Mouse (Mus musculus) forebrain, postnatal 0 days (tissue): ENCODE data around the gene Rbfox3. TPM values are rescaled to one million over a fixed set of nuclear protein-coding genes. Genes with fewer than 3 reads are reported as not detected.
A peak's percentile ranks its signal among the peaks of the same experiment; 100 is the strongest.

Experiments
- ATAC-seq: fragments of 200-750 bp; cut with Nextera tagmentation; 2 replicates; pipeline ENCODE4 v1.8.0; 2017; ENCODE audit warnings: mild to moderate bottlenecking, moderate library complexity
- DNase-seq: peaks from one replicate; pipeline ENCODE4 v3.0.0-alpha.2; 2015
- H3K27ac ChIP-seq: fragments of 300-500 bp; sonication (generic); 2 replicates; pipeline ENCODE4 v1.5.1; 2014; ENCODE audit warnings: low read depth, mild to moderate bottlenecking, antibody characterized with exemption, low read length, moderate library complexity, mixed read lengths
- H3K27me3 ChIP-seq: fragments of 300-500 bp; sonication (generic); 2 replicates; pipeline ENCODE4 v1.6.1; 2014; ENCODE audit warnings: mild to moderate bottlenecking, low read length, mixed read lengths; ENCODE audit not compliant: insufficient read depth
- H3K36me3 ChIP-seq: fragments of 300-500 bp; sonication (generic); 2 replicates; pipeline ENCODE4 v1.6.1; 2014; ENCODE audit warnings: mild to moderate bottlenecking, moderate library complexity; ENCODE audit not compliant: insufficient read depth
- H3K4me1 ChIP-seq: fragments of 300-500 bp; sonication (generic); 2 replicates; pipeline ENCODE4 v1.6.1; 2014; ENCODE audit warnings: antibody characterized with exemption; ENCODE audit not compliant: insufficient read depth
- H3K4me2 ChIP-seq: fragments of 300-500 bp; sonication (generic); 2 replicates; pipeline ENCODE4 v1.6.1; 2014; ENCODE audit warnings: low read depth, mild to moderate bottlenecking, moderate library complexity
- H3K4me3 ChIP-seq: fragments of 300-500 bp; sonication (generic); 2 replicates; pipeline ENCODE4 v1.5.1; 2014; ENCODE audit warnings: low read depth, low read length, mixed read lengths
- H3K9ac ChIP-seq: fragments of 300-500 bp; sonication (generic); 2 replicates; pipeline ENCODE4 v1.6.1; 2014; ENCODE audit warnings: mild to moderate bottlenecking
- H3K9me3 ChIP-seq: fragments of 300-500 bp; sonication (generic); 2 replicates; pipeline ENCODE4 v1.6.1; 2016; ENCODE audit warnings: low read length
- CTCF ChIP-seq: sonication (generic); IDR thresholded peaks from 2 replicates; pipeline ENCODE4 v1.5.1; 2016; ENCODE audit warnings: antibody characterized with exemption, control low read depth, low read depth
- WGBS: fragments of 180-500 bp; shearing (Covaris S2); extraction: QIAGEN DNeasy Blood & Tissue Kit; methylation state at CpG from one replicate; pipeline ENCODE4 v1.1.7; 2014; 5-methylcytosine and 5-hydroxymethylcytosine counted together
- polyA plus RNA-seq: library from polyadenylated mRNA; unstranded; fragments of >200 nt; fragmentation: Nextera tagmentation; extraction: Ambion mirVana; gene quantifications from 2 replicates; pipeline ENCODE4 v1.2.1, GENCODE M21; 2015
- total RNA-seq: library from RNA; depleted of rRNA; stranded (reverse); fragments of >200 nt; gene quantifications from 2 replicates; pipeline ENCODE4 v1.2.3, GENCODE M21; 2014

The Rbfox3 gene
- total and polyA plus RNA-seq, 2 experiments from 2014 or later: 37.3 to 82.3 TPM

DNA sequence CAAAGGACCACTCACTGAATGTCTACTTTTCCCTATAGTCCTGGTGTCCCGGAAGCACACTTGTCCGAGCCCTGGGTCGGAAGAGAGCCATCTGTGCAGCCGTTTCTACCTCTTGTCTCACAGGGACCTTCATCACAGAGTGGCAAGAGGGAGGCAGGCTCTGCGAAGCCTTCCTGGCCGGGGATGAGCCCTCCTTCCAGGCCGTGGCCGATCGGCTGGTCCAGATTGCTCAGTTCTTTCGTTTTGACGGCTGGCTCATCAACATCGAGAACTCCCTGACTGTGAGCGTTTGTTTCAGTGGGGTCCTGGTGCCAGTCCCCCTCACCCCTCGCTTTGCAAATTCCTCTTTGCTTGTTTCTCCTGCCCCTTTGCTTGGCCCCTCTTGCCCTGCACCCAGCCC lies 429.6 kb downstream of the Rbfox3 start:
- Histone ChIP-seq H3K27me3 (no peaks in the 10 kb centered on the region), H3K4me2 (no peak overlapping the region), H3K4me3 (no peak overlapping the region), H3K36me3 (0 out of 2 replicates have a peak, but pooled peaks cover 3% of the 10 kb centered on the region), H3K4me1 (peaks cover 5% of the 10 kb centered on the region; the same call in 1 of the 2 replicates), H3K27ac (no peak overlapping the region), H3K9me3 (no peaks in the 10 kb centered on the region), H3K9ac (no peak overlapping the region)
- ATAC-seq: no peak
- TF ChIP-seq CTCF: no peak
- DNase-seq: no peak
- WGBS: 90% methylated on average over 14 of the region's 14 CpGs

DNA sequence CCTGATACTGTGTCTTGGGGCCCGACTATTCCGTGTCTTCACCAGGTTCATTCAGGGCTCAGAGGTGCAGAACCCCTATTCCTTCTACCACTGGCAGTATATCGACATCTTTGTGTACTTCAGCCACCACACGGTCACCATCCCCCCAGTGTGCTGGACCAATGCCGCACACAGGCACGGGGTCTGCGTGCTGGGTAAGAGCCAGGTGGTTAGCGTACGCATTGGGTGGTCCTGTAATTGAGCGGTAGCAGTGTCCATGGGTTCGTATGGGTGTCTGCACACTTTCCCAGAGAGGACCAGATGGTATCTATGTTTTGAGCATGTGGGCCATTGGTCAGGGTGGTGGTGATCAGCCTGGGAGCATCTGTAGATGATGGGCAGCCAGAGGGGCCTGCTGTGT lies 430.2 kb downstream of the Rbfox3 start:
- no peak for TF ChIP-seq CTCF
- no peak overlapping the region for H3K27ac ChIP-seq
- WGBS: 93% methylated on average over 11 of the region's 11 CpGs
- no peaks in the 10 kb centered on the region for H3K9me3 ChIP-seq
- H3K4me3 ChIP-seq: no peak overlapping the region
- DNase-seq: no peak
- no peak overlapping the region for H3K4me2 ChIP-seq
- no peaks in the 10 kb centered on the region for H3K36me3 ChIP-seq
- peaks cover 5% of the 10 kb centered on the region; the same call in 1 of the 2 replicates for H3K4me1 ChIP-seq
- ATAC-seq: no peak
- H3K9ac ChIP-seq: no peak overlapping the region
- no peaks in the 10 kb centered on the region for H3K27me3 ChIP-seq

DNA sequence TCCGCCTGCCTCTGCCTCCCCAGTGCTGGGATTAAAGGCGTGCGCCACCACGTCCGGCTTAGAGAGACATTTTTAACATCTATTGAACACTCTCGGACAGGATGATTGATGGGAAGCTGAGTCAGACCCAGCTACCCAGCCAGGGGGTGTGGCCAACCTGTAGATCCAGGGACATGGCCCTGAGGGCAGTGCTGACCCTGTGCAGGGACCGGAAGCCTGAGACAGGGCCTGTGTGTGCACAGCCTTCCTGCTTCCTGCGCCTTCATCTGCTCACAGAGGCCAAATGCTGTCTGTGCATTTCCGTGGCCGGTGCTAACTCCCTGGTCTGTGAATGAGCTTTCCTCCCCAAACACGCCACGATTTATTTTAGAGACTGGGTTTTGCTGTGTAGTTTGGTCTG lies 431.6 kb downstream of the Rbfox3 start:
- Histone ChIP-seq H3K27ac (no peak overlapping the region), H3K9ac (no peak overlapping the region), H3K4me3 (no peak overlapping the region), H3K36me3 (no peaks in the 10 kb centered on the region), H3K4me2 (no peak overlapping the region), H3K27me3 (no peaks in the 10 kb centered on the region), H3K4me1 (peaks cover 5% of the 10 kb centered on the region; the same call in 1 of the 2 replicates), H3K9me3 (no peaks in the 10 kb centered on the region)
- WGBS: 86% methylated on average over 12 of the region's 12 CpGs
- no peak for DNase-seq
- no peak for ATAC-seq
- TF ChIP-seq CTCF: no peak

DNA sequence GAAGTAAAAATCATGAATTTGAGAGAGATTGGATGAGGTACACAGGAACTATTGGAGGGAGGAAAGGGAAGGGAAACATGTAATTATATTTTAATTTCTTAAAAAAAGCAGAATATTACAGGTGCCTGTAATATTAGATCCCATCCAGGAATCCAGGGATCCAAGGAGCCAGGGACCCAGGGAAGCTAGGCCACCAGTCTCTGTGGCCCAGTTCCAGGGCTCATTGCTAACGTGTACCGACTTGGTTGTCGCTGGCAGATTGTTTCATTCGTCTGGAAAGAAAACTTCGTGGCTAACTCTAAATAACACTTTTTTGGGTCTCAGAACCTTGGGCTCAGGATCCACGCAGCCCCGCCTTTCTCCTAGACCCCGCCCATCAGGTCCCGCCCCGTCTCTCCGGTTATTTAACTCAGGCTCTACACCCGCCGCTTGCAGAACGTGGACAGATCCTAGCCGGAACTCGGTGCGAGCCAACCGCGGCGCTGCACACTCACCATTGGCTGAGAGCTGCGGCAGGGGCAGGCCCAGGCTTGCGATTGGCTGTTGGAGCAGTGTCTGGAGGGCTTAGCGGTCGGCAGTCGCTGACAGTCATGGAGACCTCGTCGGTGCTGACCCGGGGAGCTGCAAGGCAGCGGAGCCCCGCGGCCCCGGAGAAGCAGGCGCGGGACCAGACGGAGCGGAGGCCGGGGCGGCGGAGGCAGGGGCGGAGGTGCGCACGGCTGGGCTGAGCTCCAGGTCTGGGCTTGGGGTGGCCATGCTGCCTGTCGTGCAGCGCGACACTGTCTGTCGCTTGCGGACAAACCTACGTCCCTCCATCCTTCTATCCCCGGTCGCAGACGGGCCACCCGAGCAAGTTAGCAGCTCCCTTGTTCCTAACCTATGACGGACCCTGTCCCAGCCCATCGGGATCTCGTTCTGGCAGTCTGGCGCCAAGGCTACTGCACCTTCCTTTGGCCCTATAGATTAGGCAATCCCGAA lies 434.7 kb downstream of the Rbfox3 start, which contains the start of gene Engase:
Gene Engase (plus strand): TSS at position 434 of the 978 bp plus-strand sequence.
- no peaks in the 10 kb centered on the region for H3K36me3 ChIP-seq
- H3K9ac ChIP-seq: peak within 1 kb of the TSS; percentile 75
- peak within 1 kb of the TSS; percentile 70 for H3K4me3 ChIP-seq
- H3K4me2 ChIP-seq: peak within 1 kb of the TSS; percentile 69
- H3K27me3 ChIP-seq: no peaks in the 10 kb centered on the region
- peak within 1 kb of the TSS; percentile 2; the same call in 1 of the 2 replicates for H3K27ac ChIP-seq
- TF ChIP-seq CTCF: no peak
- DNase-seq (peak; percentile 95), ATAC-seq (peak; percentile 100)
- no peaks in the 10 kb centered on the region for H3K9me3 ChIP-seq
- WGBS: under 1% methylated on average over 57 of the region's 57 CpGs
- peaks cover 5% of the 10 kb centered on the region; the same call in 1 of the 2 replicates for H3K4me1 ChIP-seq

DNA sequence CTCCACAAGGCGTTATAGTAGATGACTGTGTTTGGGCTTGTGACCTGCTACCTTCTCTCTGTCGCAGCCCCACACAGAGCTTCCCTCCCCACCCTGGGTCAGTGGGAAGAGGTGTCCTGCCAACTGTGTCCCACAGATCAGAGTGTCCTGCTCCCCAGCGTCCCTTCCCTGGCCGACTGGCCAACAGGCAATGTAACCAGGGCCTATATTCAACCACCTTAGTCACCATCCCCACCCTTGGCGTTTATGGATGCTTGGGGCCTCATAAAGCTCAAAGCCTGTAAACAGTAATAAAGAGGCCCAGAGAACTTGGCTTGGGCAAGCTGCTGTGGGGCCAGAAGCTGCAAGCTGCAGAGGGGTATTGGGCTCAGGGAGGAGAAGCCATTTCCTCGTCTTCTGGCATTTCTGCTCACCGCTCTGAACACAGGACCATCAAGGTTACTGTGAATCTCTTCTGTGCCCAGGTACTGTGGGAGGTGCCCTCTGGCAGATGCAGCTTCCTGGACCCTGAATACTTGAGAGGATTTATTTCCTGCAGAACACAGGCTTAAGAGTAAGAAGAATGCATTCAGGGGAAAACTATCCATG lies 435.8 kb downstream of the Rbfox3 start:
- no peak overlapping the region for H3K27ac ChIP-seq
- H3K9me3 ChIP-seq: no peaks in the 10 kb centered on the region
- no peak overlapping the region for H3K4me2 ChIP-seq
- ATAC-seq: no peak
- WGBS: 87% methylated on average over 7 of the region's 7 CpGs
- no peak for DNase-seq
- H3K36me3 ChIP-seq: no peaks in the 10 kb centered on the region
- no peaks in the 10 kb centered on the region for H3K27me3 ChIP-seq
- no peak overlapping the region for H3K9ac ChIP-seq
- H3K4me3 ChIP-seq: no peak overlapping the region
- TF ChIP-seq CTCF: no peak
- peaks cover 5% of the 10 kb centered on the region; the same call in 1 of the 2 replicates for H3K4me1 ChIP-seq

DNA sequence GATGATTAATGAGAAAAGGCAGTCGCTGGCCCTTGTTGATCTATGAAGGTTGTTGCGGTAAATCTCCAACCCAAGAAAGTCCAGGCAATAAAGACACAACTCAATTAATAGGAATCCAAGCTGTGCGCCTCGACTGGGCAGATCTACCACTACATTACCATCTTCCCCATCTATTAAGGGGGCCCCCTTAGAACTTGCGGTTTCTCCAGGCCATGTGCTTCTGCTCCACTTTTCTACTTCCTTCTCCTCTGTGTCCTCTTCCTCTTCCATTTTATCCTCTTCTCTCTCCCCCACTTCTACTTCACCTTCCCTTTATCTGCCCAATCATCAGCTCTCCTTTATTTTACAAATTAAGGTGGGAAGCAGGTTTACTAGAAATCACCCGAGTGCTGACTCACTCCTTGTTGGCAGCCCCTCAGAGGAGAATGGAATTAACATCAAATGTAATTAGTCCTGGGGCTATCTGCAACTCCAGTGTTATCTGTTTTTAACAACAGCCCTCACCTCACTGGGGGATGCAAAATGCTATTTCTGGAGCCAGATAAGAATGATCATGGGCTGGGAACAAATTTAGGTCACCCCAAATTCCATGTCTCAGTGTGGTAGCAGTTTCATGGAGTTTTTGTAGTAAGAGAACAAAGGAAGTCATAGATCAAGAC lies 437.4 kb downstream of the Rbfox3 start:
- Histone ChIP-seq H3K27me3 (no peaks in the 10 kb centered on the region), H3K4me2 (no peak overlapping the region), H3K9ac (no peak overlapping the region), H3K36me3 (no peaks in the 10 kb centered on the region), H3K9me3 (no peaks in the 10 kb centered on the region), H3K27ac (no peak overlapping the region), H3K4me3 (no peak overlapping the region), H3K4me1 (peaks cover 5% of the 10 kb centered on the region; the same call in 1 of the 2 replicates)
- ATAC-seq: no peak
- 82% methylated on average over 6 of the region's 6 CpGs for WGBS
- DNase-seq: no peak
- no peak for TF ChIP-seq CTCF
